Mouse (Mus musculus) hindbrain, embryonic 16.5 days (tissue): ENCODE measurements around the gene Lingo4. TPM values are rescaled to one million over a fixed set of nuclear protein-coding genes. Genes with fewer than 3 reads are reported as not detected.

Experiments used
- ATAC-seq: fragments of 200-750 bp; cut with Nextera tagmentation; 2 replicates; pipeline ENCODE4 v1.8.0; 2017; ENCODE audit warnings: moderate TSS enrichment, moderate library complexity
- H3K27ac ChIP-seq: fragments of 300-500 bp; sonication (generic); 2 replicates; pipeline ENCODE4 v1.5.1; 2014; ENCODE audit warnings: low read depth, mild to moderate bottlenecking, control low read depth, low read length, moderate library complexity
- H3K27me3 ChIP-seq: fragments of 300-500 bp; sonication (generic); replicated peaks from 2 replicates; pipeline ENCODE4 v1.6.1; 2014; ENCODE audit warnings: low read length; ENCODE audit not compliant: control insufficient read depth, insufficient read depth
- H3K36me3 ChIP-seq: fragments of 300-500 bp; sonication (generic); 2 replicates; pipeline ENCODE4 v1.6.1; 2014; ENCODE audit warnings: mild to moderate bottlenecking, low read length, moderate library complexity, mixed read lengths; ENCODE audit not compliant: control insufficient read depth, insufficient read depth
- H3K4me1 ChIP-seq: fragments of 300-500 bp; sonication (generic); 2 replicates; pipeline ENCODE4 v1.6.1; 2014; ENCODE audit warnings: low read depth, low read length; ENCODE audit not compliant: control insufficient read depth, insufficient read depth
- H3K4me2 ChIP-seq: fragments of 300-500 bp; sonication (generic); 2 replicates; pipeline ENCODE4 v1.6.1; 2014; ENCODE audit warnings: mild to moderate bottlenecking, low read length, control low read depth, moderate library complexity
- H3K4me3 ChIP-seq: fragments of 300-500 bp; sonication (generic); 2 replicates; pipeline ENCODE4 v1.5.1; 2014; ENCODE audit warnings: mild to moderate bottlenecking, low read length, control low read depth, moderate library complexity
- H3K9ac ChIP-seq: fragments of 300-500 bp; sonication (generic); 2 replicates; pipeline ENCODE4 v1.6.1; 2014; ENCODE audit warnings: low read depth, mild to moderate bottlenecking, control low read depth, low read length, moderate library complexity
- H3K9me3 ChIP-seq: fragments of 300-500 bp; sonication (generic); 2 replicates; pipeline ENCODE4 v1.6.1; 2014; ENCODE audit warnings: mild to moderate bottlenecking, low read length, moderate library complexity; ENCODE audit not compliant: control insufficient read depth
- WGBS: fragments of 180-500 bp; shearing (Covaris S2); extraction: QIAGEN DNeasy Blood & Tissue Kit; methylation state at CpG from one replicate; pipeline ENCODE4 v1.1.7; 2014; 5-methylcytosine and 5-hydroxymethylcytosine counted together
- polyA plus RNA-seq: library from polyadenylated mRNA; unstranded; fragments of >200 nt; fragmentation: Nextera tagmentation; extraction: Ambion mirVana; gene quantifications from 2 replicates; pipeline ENCODE4 v1.2.1, GENCODE M21; 2015

The Lingo4 gene
- polyA plus RNA-seq, 1 experiment from 2014 or later = 2.3 TPM

DNA sequence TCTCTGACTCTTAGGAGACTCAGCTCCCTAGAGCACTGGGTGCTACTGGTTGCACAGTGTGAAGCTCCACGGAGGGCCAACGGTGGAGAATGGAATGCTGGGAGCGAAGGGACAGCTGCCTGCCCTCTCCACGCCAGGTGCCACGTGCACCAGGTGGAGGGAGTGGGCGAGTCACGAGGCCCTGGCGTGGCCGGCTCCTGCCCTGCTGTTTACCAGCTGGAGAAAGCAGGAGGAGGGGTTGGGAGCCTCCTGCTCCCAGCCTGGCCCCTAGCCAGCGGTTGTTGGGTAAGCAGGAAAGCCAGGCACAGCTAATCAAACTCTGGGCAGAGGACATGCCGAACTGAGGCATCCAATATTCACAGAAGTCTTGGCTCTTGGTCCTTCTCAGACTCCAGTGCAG, 26.7 kb upstream of the Lingo4 start:
- Histone ChIP-seq H3K4me1 (peaks cover 22% of the 10 kb centered on the region), H3K9me3 (no peaks in the 10 kb centered on the region), H3K9ac (peak overlapping the region; percentile 41), H3K4me3 (no peak overlapping the region), H3K27ac (peak overlapping the region; percentile 29; the same call in 1 of the 2 replicates), H3K36me3 (no peaks in the 10 kb centered on the region), H3K27me3 (0 out of 2 replicates have a peak, but pooled peaks cover 4% of the 10 kb centered on the region), H3K4me2 (peak overlapping the region; percentile 47)
- WGBS = 4% methylated on average over 11 of the region's 11 CpGs
- peak; percentile 64 for ATAC-seq

DNA sequence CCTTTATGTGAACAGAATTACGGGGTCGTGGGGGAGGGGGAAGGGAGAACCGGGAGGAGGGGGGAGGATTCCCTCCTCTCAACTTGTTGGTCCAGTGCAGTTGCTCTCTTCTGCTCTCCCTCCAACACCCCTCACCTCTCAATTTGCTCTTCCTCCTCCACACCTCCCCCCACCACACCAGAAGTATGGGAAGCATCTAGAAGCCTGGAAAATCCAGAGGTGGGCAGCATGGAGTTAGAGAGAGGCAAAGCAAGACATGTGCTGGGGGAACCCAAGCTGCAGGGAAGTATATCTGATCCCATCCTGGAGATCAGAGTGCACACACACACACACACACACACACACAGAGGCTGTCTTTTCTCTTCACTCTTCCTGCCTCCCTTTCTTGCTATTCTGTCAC, 26.3 kb upstream of the Lingo4 start:
- Histone ChIP-seq H3K36me3 (no peaks in the 10 kb centered on the region), H3K4me1 (peaks cover 22% of the 10 kb centered on the region), H3K9me3 (no peaks in the 10 kb centered on the region), H3K4me2 (peak overlapping the region; percentile 47), H3K27ac (no peak overlapping the region; the same call in 1 of the 2 replicates), H3K27me3 (0 out of 2 replicates have a peak, but pooled peaks cover 4% of the 10 kb centered on the region), H3K4me3 (no peak overlapping the region), H3K9ac (peak overlapping the region; percentile 41; the same call in 1 of the 2 replicates)
- ATAC-seq = no peak; the same call in 1 of the 2 replicates
- 0% methylated on average over 3 of the region's 3 CpGs for WGBS

DNA sequence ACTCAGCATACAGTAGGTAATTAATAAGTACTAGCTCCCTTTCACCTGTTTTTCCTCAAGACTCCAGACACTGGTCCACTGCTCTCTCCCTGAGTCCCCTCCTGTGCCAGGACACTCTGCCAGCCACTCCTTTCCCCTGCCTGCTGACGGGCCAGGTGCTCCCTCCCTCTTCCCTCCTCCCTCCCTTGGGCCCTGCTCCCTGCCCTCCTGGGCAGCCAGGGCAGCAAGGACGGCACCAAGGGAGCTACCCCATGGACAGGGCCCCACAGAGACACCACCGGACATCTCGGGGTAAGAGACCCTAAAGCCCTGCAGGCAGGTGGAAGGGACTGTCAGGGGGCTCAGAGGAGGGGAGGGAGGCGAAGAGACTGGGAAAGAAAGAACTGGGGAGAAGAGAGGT, 25.7 kb upstream of the Lingo4 start, which contains the start of gene Rorc:
Gene Rorc (plus strand): TSS at position 154 of the 400 bp plus-strand sequence.
- H3K27ac ChIP-seq = peak within 1 kb of the TSS; percentile 29; the same call in 1 of the 2 replicates
- 0 out of 2 replicates have a peak, but pooled peaks cover 4% of the 10 kb centered on the region for H3K27me3 ChIP-seq
- 12% methylated on average over 5 of the region's 5 CpGs for WGBS
- H3K36me3 ChIP-seq = no peaks in the 10 kb centered on the region
- H3K9me3 ChIP-seq = no peaks in the 10 kb centered on the region
- peak within 1 kb of the TSS; percentile 14; the same call in 1 of the 2 replicates for H3K4me3 ChIP-seq
- peak within 1 kb of the TSS; percentile 47 for H3K4me2 ChIP-seq
- H3K4me1 ChIP-seq = peaks cover 22% of the 10 kb centered on the region
- ATAC-seq = peak; percentile 16; the same call in 1 of the 2 replicates
- peak within 1 kb of the TSS; percentile 41 for H3K9ac ChIP-seq

DNA sequence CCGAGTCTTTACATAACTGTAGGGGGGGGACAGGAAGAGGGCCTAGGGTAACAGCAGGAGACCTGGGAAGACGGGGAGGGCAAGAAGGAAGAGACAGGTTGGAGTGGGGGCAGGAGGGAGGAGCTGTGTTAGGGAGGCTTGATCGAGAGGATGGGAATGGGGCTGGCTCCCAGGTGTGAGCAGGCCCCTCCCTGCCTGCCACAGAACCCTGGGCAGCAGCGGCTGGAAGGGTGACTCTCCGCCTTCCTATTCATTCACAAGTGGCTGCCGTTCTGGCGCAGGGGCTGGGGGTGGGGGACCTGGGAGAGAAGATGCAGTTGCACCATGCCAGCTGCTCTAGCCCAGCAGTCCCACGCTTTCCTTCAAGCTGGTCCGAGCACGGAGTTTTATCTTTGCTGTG, 25.2 kb upstream of the Lingo4 start:
- Histone ChIP-seq H3K36me3 (no peaks in the 10 kb centered on the region), H3K4me1 (peaks cover 22% of the 10 kb centered on the region), H3K27ac (no peak overlapping the region), H3K4me3 (peak overlapping the region; percentile 14; the same call in 1 of the 2 replicates), H3K27me3 (0 out of 2 replicates have a peak, but pooled peaks cover 4% of the 10 kb centered on the region), H3K4me2 (peak overlapping the region; percentile 47), H3K9ac (peak overlapping the region; percentile 33; the same call in 1 of the 2 replicates), H3K9me3 (no peaks in the 10 kb centered on the region)
- WGBS = 4% methylated on average over 10 of the region's 10 CpGs
- peak; percentile 27 for ATAC-seq

DNA sequence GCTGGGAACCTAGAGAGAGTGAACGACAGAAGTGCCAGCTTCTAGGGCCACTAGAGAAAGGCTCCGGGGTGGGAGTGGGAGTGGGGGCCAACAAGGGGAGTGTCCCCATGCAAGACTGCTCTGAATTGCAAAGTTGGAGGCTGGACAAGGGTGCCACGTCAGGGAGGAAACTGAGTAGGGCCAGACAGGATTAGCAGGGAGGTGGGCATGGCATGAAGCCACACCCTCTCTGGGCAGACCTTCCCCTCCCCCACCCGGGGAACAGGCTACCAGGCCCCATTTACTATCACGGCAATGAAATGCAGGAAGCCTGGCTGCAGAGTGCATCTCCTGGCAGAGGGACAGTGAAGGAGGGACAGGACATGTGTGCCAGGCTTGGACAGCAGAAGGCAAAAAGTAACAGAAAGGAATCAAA, 24.7 kb upstream of the Lingo4 start:
- peak; percentile 67 for ATAC-seq
- WGBS = 3% methylated on average over 5 of the region's 5 CpGs
- H3K27me3 ChIP-seq = 0 out of 2 replicates have a peak, but pooled peaks cover 4% of the 10 kb centered on the region
- H3K4me1 ChIP-seq = peaks cover 22% of the 10 kb centered on the region
- no peak overlapping the region for H3K27ac ChIP-seq
- peak overlapping the region; percentile 47 for H3K4me2 ChIP-seq
- H3K36me3 ChIP-seq = no peaks in the 10 kb centered on the region
- H3K9me3 ChIP-seq = no peaks in the 10 kb centered on the region
- H3K9ac ChIP-seq = peak overlapping the region; percentile 33; the same call in 1 of the 2 replicates
- H3K4me3 ChIP-seq = peak overlapping the region; percentile 14; the same call in 1 of the 2 replicates

DNA sequence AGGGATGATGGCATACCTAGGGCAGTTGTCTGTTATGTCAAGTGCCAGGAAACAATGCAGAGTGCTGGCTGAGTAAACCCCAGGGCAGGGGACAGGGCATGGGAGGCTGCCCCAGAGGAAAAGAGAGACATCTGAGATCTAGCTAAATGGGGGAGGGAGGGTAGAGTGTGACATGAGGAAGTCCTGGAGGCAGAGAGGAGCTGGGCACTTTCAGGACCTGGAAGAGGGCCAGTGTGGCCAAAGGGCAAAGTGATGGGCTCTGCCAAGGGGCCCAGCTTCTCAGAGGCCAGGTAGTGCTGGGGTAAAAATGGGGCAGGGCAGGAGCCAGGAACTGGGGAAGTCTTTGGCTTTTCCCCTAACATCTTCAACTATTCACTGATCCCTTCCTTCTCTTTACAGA, 23.7 kb upstream of the Lingo4 start:
- H3K9me3 ChIP-seq = no peaks in the 10 kb centered on the region
- ATAC-seq = no peak

DNA sequence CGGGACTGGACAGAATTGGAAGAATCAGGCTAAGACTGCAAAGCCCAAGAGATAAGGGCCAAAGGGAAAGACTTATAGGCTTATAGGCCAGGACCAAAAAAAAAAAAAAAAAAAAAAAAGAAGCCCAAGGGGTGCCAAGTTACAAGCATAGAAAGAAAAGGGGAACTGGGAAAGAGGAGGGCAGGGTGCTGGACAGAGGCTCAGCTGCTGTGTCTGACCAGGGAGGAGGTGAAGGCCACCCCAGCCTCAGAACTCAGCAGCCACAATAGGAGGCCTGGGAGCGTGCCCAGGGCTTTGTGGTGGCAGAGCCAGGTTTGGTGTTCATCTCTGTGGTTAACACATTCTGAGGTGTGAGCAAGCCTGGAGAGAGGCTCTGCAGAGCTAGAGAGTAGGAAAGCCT, 23.2 kb upstream of the Lingo4 start:
- H3K9me3 ChIP-seq = no peaks in the 10 kb centered on the region
- 0 out of 2 replicates have a peak, but pooled peaks cover 4% of the 10 kb centered on the region for H3K27me3 ChIP-seq
- H3K27ac ChIP-seq = no peak overlapping the region
- no peak for ATAC-seq
- H3K4me1 ChIP-seq = peaks cover 22% of the 10 kb centered on the region
- no peak overlapping the region for H3K9ac ChIP-seq
- no peak overlapping the region for H3K4me2 ChIP-seq
- no peaks in the 10 kb centered on the region for H3K36me3 ChIP-seq
- WGBS = 84% methylated on average over 2 of the region's 2 CpGs
- no peak overlapping the region for H3K4me3 ChIP-seq

More for the DNA sequence above, 23.7 kb upstream of the Lingo4 start:
- Histone ChIP-seq H3K4me3 (no peak overlapping the region), H3K4me1 (peaks cover 22% of the 10 kb centered on the region), H3K9ac (no peak overlapping the region), H3K36me3 (no peaks in the 10 kb centered on the region), H3K27me3 (0 out of 2 replicates have a peak, but pooled peaks cover 4% of the 10 kb centered on the region), H3K27ac (no peak overlapping the region), H3K4me2 (no peak overlapping the region)

DNA sequence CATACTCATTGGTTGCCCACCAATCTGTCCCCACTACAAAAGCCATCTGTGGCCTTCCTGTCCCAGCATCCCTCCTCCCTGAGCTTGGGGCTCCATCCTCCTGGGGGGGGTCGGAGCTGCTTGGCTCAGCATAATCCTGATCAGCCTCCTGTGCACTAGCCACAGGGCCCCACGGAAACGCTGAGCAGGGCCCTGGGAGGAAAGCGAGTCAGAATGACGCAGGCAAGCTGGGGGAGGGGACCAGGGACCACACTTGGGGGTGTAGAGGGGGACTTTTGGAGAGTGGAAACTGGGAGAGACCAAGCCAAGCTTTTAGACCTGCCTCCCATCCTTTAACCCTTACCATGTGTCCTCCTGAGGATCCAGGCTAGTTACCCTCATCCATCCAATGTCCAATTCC, 22.5 kb upstream of the Lingo4 start:
- Histone ChIP-seq H3K9me3 (no peaks in the 10 kb centered on the region), H3K36me3 (no peaks in the 10 kb centered on the region), H3K4me2 (no peak overlapping the region), H3K9ac (no peak overlapping the region), H3K4me1 (peaks cover 22% of the 10 kb centered on the region), H3K27me3 (0 out of 2 replicates have a peak, but pooled peaks cover 4% of the 10 kb centered on the region), H3K27ac (no peak overlapping the region), H3K4me3 (no peak overlapping the region)
- 54% methylated on average over 5 of the region's 5 CpGs for WGBS
- ATAC-seq = no peak

DNA sequence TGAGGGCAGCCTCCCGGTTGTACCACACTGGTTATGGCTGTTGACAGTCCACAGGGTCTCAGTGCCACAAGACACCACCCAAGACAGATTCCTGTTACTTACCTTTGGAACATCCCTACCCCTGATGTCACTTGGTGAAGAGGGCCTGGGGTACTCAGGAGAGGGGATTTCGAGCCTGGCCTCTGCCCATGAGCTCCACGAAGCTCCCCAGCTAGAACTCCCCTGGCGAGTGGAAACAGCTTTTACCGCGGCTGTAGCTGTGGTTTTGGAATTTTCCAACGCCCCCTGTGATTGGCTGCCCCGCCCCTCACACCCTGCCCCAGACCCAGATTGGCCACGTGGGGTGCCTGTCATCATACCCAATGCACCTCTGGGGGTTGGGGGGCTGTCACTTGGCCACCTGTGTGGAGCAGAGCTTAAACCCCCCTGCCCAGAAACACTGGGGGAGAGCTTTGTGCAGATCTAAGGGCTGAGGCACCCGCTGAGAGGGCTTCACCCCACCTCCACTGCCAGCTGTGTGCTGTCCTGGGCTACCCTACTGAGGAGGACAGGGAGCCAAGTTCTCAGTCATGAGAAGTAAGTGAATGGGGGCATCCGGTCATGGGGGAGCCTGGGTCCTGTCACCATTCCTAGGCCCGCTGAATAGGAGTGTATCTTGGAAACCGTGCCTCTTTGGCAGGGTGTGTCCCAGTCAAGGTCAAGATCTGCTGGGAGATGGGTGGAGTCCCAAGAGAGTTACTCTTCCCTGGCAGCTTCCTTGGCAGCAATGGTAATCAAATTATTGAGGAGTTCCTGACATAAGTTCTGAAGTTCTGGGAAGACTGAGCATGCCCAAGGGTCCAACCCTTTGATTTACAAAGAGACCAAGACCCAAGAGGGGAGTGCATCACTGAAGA, 21.0 kb upstream of the Lingo4 start:
- H3K27me3 ChIP-seq = 0 out of 2 replicates have a peak, but pooled peaks cover 4% of the 10 kb centered on the region
- H3K9ac ChIP-seq = no peak overlapping the region
- no peak for ATAC-seq
- WGBS = 17% methylated on average over 13 of the region's 13 CpGs
- H3K36me3 ChIP-seq = no peaks in the 10 kb centered on the region
- no peak overlapping the region for H3K27ac ChIP-seq
- no peak overlapping the region for H3K4me2 ChIP-seq
- no peak overlapping the region for H3K4me3 ChIP-seq
- peaks cover 15% of the 10 kb centered on the region for H3K4me1 ChIP-seq
- no peaks in the 10 kb centered on the region for H3K9me3 ChIP-seq
